Comparison of ENCODE assay signal across 14 mouse cellular contexts in genomic region chr3:66007632-66008401, GRCm38 (mm10). TPM values are rescaled to one million over a fixed set of nuclear protein-coding genes. Genes with fewer than 3 reads are reported as not detected.
DNase-seq lines count a peak whose midpoint lies in the region.
"Had no signal": no experiment of that assay in that cellular context is flagged by ENCODE, and none has a peak within 500 bp of the region (broad histone marks: within the 10 kb centered on the region; RNA-seq: fewer than 3 reads in every experiment).

No protein-coding gene starts in this region.

- peak; percentile 39 for DNase-seq in gastrocnemius, adult 18-20 months (ENCODE audit: low spot score)
- no peak for DNase-seq in gastrocnemius, postnatal 36 days
- DNase-seq in heart, adult 9 months (ENCODE audit: low spot score in 2 of 2), result peak; percentile 46 to 57
- no peak for DNase-seq in heart, postnatal 25 days (ENCODE audit: low spot score)
- DNase-seq in adipocyte (ENCODE audit: low spot score), result peak; percentile 76
- peak; percentile 53 for DNase-seq in skeletal muscle tissue, adult 2 months (ENCODE audit: low read depth, low spot score)
- no peak for DNase-seq in spleen, adult 12 weeks (ENCODE audit: low spot score)
- no peak for DNase-seq in cerebellum, adult 18-20 months
- DNase-seq: adrenal gland, postnatal 14 days; cerebellum, adult 9-10 months; forebrain, postnatal 0 days; layer of hippocampus, adult 9-11 months; liver; thymus, adult 2 months had no signal

- intact Hi-C loops in gastrocnemius, postnatal 36 days (cut with DNase I), result loop anchor here (5.0 kb wide), 1 partner anchor 229 kb away; no protein-coding TSS in a partner anchor
- intact Hi-C loops in heart, postnatal 25 days (cut with DNase I), result loop anchor here (5.0 kb wide), 2 partner anchors 229 to 254 kb away; no protein-coding TSS in a partner anchor

RNA-seq across cellular contexts. Expression of gene Ccnl1, which starts 49.8 kb away (rescaled TPM):
- 10 to 100 TPM; 12.6 to 14.4 TPM for total RNA-seq in gastrocnemius, adult 18-20 months (2021)
- total RNA-seq in gastrocnemius, postnatal 36 days (2021), result 10 to 100 TPM; 11.6 to 19.3 TPM
- total RNA-seq in heart, postnatal 25 days (2021), result 10 to 100 TPM; 19.0 to 23.4 TPM

Comparison
In these comparisons a context has a peak if more than half of its experiments do, and no peak if none do; other contexts are left out.
1. DNase-seq: peak in gastrocnemius, adult 18-20 months (single experiment), heart, adult 9 months (2 of 2), adipocyte (single experiment) and skeletal muscle tissue, adult 2 months (single experiment); none in gastrocnemius, postnatal 36 days (0 of 2), heart, postnatal 25 days (single experiment), spleen, adult 12 weeks (single experiment) and cerebellum, adult 18-20 months (0 of 2).